Comparison of ENCODE assay signal across 14 mouse cellular contexts in the genomic region with DNA sequence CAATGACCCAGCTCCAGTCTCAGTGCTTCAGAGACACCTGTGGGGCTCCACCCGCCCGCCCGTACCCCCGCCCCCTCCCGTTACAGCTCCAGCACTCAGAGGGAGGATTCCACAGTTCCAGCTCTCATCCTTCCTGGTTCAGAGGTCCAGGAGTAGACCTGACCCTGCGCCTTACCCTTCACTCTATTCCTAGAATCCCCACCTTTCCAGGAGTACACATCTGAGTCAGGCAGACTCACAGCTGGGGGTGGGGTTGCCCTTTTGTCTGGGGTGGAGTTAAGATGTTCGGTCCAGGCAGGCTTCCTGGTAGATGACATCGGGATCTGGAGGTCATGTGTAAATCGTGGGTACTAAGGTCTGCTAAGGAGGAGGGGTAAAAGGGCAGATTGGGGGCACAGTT. TPM values are rescaled to one million over a fixed set of nuclear protein-coding genes. Genes with fewer than 3 reads are reported as not detected.
"Had no signal": no experiment of that assay in that cellular context is flagged by ENCODE, and none has a peak within 500 bp of the region (broad histone marks: within the 10 kb centered on the region; RNA-seq: fewer than 3 reads in every experiment).

No protein-coding gene starts in this region.

- H3K27ac ChIP-seq: kidney, postnatal 0 days; limb, embryonic 13.5 days; liver, embryonic 14.5 days; midbrain, embryonic 15.5 days; neural tube, embryonic 13.5 days had no signal

- DNase-seq: kidney, adult 9 months; left cerebral cortex, postnatal 4 days; lung, adult 18-20 months; retina, postnatal 1 day; right cerebral cortex, postnatal 25 days; thymus, adult 2 months; thymus, postnatal 25 days had no signal

- H3K4me2 ChIP-seq: limb, embryonic 13.5 days; midbrain, embryonic 15.5 days; neural tube, embryonic 13.5 days had no signal

- H3K9me3 ChIP-seq: limb, embryonic 13.5 days; midbrain, embryonic 15.5 days; neural tube, embryonic 13.5 days had no signal

- H3K36me3 ChIP-seq: limb, embryonic 13.5 days; midbrain, embryonic 15.5 days; neural tube, embryonic 13.5 days had no signal

- H3K4me3 ChIP-seq: limb, embryonic 13.5 days; midbrain, embryonic 15.5 days; neural tube, embryonic 13.5 days had no signal

- ATAC-seq: midbrain, embryonic 15.5 days had no signal

- H3K9ac ChIP-seq: limb, embryonic 13.5 days; liver, embryonic 14.5 days; midbrain, embryonic 15.5 days; neural tube, embryonic 13.5 days had no signal

RNA-seq across cellular contexts. Expression of gene Foxo6, which starts 11.7 kb away (rescaled TPM):
- total RNA-seq: liver, adult 2 months; monocyte, adult 5-6 weeks had no signal
